Mouse (Mus musculus): Measurements from ENCODE around the gene Wdr81. TPM values are rescaled to one million over a fixed set of nuclear protein-coding genes. Genes with fewer than 3 reads are reported as not detected.

The Wdr81 gene
- polyA plus RNA-seq (2012; ENCODE audit: low replicate concordance), result 39.0 and 68.5 TPM in 2 replicates

GRCm38 (mm10) chr11:75453991-75454930, at the start of gene Wdr81:
Gene Wdr81 (minus strand): TSS chr11:75454717.

DNA sequence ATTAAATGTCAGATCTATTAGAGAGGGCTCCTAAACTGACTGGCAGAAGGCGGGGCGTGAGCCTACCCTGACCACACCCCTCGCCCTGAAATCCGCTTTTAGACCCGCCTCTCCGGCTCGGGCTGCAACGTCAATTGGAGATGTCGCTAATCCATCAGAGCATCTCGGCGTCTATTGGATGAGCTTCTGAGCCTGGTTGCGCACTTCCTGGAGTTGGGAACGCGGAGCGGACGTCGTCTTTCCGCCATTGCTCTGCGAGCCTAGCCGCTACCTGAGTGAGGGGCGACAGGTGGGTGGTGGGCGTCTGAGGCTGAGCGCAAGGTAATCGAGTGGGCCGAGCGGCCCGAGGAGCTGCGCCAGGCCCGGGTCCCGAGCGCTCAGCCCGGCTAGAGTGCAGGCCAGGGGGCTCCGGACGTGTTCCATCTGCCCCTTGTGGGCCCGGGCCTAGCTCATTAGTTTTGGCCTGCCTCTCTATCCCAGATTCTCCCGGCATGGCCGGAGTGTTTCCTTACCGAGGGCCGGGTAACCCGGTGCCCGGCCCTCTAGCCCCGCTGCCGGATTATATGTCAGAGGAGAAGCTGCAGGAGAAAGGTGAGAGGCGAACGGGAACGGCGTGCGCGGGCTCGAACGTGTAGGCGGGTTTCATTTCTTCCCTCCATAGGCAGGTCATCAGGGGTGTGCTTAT, 32.2 kb upstream of the Wdr81 start, which contains the start of gene Prpf8:
Gene Prpf8 (plus strand): TSS at position 216 of the 685 bp plus-strand sequence.

DNA sequence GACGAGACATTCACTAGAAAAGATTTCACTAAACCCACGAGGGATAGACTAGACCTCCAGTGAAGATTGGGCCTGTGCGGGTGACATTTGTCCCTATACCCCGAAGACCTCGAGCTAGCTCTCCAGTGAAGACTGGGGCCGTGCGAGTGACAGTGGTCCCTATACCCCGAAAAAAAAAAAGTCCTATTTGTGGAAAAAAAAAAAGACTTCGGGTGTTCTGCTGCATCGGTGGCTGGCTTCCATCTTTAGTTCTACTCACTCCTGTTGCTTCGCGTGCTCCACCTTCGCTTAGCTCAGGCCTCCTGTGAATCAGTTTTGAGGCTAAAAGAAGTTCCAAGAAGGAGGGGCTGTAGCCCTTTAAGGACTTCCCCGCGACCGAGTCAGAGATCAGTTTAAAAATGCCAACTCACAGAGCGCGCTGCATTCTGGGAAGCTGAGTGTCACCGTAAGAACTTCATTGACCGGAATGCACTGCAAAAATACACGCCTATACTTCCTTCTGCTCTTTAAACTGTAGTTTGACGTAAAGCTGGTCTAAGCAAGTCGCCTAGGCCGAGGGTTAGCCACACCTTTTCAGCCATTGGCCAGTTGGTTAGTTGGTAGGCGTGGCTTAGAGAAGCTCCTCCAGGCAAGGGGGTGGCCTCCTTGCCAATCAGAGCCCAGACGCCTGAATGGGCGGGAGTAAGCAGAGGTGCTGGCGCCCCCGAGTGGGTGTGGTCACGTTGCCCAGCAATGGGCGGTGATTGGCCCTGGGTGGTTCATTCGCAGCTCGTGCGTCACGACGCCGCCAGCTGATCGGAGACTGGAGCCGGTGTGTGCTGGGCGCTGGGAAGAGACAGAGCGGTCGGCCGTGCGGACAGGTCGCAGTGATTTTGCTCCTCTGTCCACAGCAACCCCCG, 6.6 kb upstream of the Wdr81 start, which contains the start of gene Tlcd2:
Gene Tlcd2 (plus strand): TSS at position 872 of the 899 bp plus-strand sequence.

GRCm38 (mm10) chr11:75439363-75439762, 15.2 kb downstream of the Wdr81 start, which contains the start of gene Serpinf2:
Gene Serpinf2 (minus strand): TSS chr11:75439591.

DNA sequence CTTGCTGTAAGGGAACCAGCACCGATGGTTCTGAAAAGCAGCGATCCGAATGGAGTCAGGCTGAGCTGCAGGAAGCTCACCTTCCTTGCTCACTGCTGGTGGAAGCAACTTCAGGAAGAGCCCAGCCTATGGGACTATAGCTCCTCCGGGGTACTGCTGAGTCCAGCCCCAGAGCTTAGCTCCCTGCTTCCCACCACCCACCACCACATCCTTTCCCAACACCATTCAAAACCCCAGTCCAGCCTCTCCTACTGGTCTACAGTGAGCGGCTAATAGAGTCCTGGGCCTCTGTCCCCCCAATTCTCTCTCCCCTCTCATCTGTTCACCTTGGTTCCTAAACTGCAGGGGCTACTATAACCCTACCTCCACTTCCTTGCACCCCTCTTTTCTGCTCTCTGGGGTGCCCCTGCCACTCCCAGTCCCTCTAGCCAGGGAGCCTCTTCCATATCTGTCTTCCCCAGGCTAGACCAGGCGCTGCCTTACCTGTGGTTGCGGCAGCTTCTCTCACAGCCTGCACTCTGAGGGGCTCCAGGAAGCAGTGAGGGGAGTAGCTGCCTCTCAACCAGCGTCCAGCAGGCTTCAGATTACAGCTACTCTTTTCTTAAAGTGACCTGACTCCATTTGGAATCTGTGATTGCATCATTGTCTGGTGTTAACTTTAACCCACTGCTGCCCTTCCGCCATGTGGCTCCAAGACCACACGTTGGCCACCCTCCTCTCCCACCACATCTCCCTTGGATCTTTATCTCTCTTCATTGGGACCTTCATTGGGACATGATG, 32.3 kb downstream of the Wdr81 start, which contains the start of gene Serpinf1:
Gene Serpinf1 (minus strand): TSS at position 689 of the 780 bp plus-strand sequence.

Other genes starting within 250 kb of the Wdr81 start
- 36.1 and 98.9 TPM in 2 replicates for gene Rpa1, start 106.4 kb downstream of the Wdr81 start, polyA plus RNA-seq (2012; ENCODE audit: low replicate concordance)
- 1.1 and 1.2 TPM in 2 replicates for gene Smyd4, start 106.3 kb downstream of the Wdr81 start, polyA plus RNA-seq (2012; ENCODE audit: low replicate concordance)
- gene Serpinf1, start 32.0 kb downstream of the Wdr81 start, polyA plus RNA-seq (2012; ENCODE audit: low replicate concordance), result 1.7 TPM in 2 replicates
- 0.23 TPM in 1 of 2 replicates, not detected in the other for gene Serpinf2, start 15.1 kb downstream of the Wdr81 start, polyA plus RNA-seq (2012; ENCODE audit: low replicate concordance)
- gene Tlcd2, start 7.0 kb upstream of the Wdr81 start, polyA plus RNA-seq (2012; ENCODE audit: low replicate concordance), result 4.8 and 7.8 TPM in 2 replicates
- gene Prpf8, start 32.1 kb upstream of the Wdr81 start, polyA plus RNA-seq (2012; ENCODE audit: low replicate concordance), result 27.1 and 69.4 TPM in 2 replicates
- gene Rilp, start 55.4 kb upstream of the Wdr81 start, polyA plus RNA-seq (2012; ENCODE audit: low replicate concordance), result 0.30 and 1.1 TPM in 2 replicates
- gene Scarf1, start 58.8 kb upstream of the Wdr81 start, polyA plus RNA-seq (2012; ENCODE audit: low replicate concordance), result 0.98 and 4.7 TPM in 2 replicates
- gene Slc43a2, start 77.0 kb upstream of the Wdr81 start, polyA plus RNA-seq (2012; ENCODE audit: low replicate concordance), result 17.5 and 29.1 TPM in 2 replicates
- gene Pitpna, start 133.4 kb upstream of the Wdr81 start, polyA plus RNA-seq (2012; ENCODE audit: low replicate concordance), result 18.7 and 52.8 TPM in 2 replicates
- 7.7 and 60.5 TPM in 2 replicates for gene Inpp5k, start 176.3 kb upstream of the Wdr81 start, polyA plus RNA-seq (2012; ENCODE audit: low replicate concordance)
- 19.6 and 58.4 TPM in 2 replicates for gene Myo1c, start 195.8 kb upstream of the Wdr81 start, polyA plus RNA-seq (2012; ENCODE audit: low replicate concordance)
- gene Crk, start 224.5 kb upstream of the Wdr81 start, polyA plus RNA-seq (2012; ENCODE audit: low replicate concordance), result 108 and 131 TPM in 2 replicates